Mouse (Mus musculus): ENCODE results near the gene Bckdha.

Bckdha gene

DNA sequence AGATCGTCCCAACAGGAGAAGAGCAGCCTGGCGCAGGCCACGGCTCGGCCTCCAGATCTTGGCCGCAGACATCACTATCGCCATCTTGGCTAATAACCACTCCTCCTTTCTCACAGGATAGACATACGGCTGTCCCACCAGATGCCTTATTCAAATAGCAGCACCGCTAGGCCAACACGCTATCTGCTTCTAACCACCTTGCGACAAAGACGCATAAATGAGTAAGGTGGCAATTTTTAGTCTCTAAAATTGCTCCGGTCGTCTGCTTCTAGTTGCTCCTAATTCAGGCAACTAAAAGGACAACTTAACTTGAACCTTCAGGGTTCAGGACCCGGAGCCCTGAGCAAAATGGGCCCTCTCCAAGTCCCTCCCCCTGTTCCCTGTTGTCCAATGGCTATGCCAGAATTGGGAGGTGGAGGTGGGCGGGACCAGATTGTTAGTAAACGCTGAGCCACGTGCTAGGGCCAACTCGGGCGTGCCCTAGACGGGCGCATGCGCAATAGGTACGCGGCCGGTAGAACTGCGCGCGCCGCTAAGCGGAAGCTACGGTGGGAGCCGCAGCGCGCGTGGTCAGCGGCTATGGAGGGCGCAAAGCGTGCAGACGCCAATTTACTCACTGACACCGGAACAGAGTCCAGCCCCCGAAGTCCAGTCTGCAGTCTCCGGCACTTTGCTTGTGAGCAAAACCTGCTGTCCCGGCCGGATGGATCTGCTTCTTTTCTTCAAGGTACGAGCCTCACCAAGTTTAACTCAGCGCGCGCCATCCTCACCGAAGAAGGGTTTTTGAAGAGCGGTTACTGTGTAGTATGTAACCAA, at the start of gene Bckdha, which contains the start of gene Exosc5:
Gene Bckdha, minus strand, starts transcription at position 325 of the 816 bp plus-strand sequence.
Gene Exosc5, plus strand, starts transcription at position 508 of the 816 bp plus-strand sequence.
- peak; percentile 97 for DNase-seq (ENCODE audit: low spot score)

DNA sequence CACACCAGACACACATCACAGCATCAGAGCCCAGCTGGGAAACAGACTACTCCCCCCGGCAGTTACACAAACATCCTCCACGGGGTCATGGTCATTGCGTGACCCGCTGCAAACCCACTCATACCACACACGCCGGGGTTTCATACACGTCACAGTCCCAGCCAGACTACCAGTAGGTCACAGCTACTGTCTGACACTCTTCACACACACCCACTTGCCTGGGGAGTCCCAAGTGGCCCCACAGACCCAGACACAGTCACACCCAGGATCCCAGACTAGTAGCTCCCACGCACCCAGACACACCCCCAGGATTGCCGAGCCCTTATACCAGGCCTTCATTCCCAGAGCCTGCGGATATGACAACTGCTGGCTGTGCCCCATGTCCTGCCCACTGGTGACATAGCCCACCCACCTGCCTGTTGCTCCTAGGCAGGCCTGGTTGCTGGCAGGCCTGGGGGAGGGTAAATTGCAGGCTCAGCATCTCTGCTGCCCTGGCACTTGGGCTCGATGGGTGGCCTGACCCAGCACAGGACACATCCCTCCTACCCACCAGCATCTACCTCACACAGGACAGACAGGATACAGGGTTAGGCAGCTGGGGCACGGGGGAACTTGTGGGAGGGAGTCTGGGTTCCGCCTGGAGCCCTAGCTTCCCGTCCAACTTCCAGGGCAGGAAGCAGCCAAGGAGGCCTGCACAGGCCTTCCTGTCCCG, 49.0 kb upstream of the Bckdha start:
- no peak for DNase-seq (ENCODE audit: low spot score)

DNA sequence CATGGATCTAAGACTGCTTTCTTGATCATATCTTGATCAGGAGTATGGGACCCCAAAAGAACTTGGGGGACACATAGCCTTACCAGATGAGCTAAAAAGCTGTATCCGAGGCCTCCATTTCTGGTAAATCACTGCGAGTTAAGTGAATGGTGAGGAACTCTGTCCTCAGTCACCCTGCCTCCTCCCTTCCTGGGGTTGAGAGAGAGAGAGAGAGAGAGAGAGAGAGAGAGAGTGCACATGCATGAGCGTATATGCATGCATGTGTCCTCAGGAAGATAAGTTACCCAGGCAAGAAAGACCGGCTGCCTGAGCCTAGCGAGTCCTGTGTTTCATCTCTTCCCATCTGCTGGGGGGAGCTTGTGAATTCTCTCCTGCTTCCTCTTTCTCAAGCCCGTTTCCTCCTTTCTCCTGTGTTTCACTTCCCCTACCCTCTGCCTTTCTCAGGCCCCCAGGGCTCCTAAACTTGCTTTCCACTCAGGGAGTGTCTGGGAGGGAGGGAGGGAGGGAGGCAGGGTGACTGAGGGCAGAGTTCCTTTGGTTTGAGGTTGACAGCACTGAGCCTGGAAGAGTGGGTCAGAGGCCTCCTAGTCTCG, 47.9 kb upstream of the Bckdha start:
- no peak for DNase-seq (ENCODE audit: low spot score)

DNA sequence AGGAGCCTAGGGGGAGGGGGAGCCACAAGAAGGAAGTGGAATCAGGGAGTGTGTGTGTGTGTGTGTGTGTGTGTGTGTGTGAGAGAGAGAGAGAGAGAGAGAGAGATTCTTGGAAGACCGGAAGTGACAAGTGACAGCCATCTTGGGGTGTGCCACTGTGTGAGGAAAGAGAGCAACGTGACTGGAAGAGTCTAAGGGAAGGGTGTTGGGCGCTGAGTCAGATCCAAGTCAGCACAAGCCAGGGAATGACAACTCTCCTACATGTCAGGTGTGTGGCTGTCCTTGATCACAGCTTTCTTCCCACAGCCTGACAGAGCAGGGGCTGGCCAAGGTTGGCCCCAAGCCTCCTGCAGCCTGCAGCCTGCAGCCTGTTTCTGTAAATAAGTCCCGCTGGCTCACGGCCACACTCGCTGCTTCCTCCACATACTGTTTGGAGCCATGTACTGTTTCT, 47.0 kb upstream of the Bckdha start:
- DNase-seq (ENCODE audit: low spot score) = no peak

DNA sequence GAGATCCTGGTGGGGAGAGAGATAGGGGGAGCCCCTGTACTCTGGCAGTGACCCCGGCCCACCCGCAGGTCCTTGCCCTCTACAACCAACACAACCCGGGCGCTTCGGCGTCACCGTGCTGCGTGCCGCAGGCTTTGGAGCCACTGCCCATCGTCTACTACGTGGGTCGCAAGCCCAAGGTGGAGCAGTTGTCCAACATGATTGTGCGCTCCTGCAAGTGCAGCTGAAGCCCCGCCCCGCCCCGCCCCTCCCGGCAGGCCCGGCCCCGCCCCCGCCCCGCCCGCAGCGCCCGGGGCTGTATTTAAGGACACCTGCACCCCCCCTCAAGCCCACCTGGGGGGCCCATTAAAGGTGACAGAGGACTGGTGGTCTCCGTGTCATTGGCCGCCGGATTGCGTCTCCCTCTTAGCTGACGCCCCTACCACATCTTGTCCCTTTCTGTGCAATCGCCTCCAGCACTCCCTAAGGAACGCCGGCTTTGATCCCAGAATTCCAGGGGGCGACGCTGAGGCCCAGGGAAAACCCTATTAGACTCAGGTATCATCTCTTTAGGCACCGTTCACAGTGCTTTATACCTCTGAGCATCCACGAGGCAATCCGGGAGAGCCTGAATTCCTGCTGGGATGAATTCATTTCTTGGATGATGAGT, 46.1 kb upstream of the Bckdha start:
- DNase-seq (ENCODE audit: low spot score) = no peak

DNA sequence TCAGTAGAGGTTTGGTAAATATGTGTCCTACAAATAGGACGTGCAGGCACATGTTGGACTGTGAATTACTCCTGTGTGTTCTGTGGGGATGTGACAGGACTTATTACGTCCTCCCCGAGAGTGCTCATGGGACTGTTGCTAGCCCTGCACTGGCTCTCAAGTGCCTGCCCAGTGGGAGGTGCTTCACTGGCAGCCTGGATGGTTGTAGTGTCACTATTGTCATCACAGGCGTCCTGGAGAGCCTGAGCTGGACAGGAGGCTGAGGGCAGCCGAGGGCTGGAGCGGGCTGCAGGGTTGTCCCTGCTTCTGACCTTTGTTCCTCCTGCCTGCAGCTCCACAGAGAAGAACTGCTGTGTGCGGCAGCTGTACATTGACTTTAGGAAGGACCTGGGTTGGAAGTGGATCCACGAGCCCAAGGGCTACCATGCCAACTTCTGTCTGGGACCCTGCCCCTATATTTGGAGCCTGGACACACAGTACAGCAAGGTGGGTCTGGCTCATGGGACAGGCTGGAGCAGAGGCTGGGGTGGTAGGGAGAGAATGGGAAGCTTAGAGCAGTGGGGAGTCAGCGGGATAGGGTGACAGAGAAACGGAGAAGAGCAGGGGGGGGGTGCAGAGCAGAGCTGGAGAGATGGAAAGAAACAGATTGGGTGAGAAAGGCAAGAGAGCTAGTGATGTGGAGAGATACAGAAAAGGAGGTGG, 45.2 kb upstream of the Bckdha start:
- no peak for DNase-seq (ENCODE audit: low spot score)

DNA sequence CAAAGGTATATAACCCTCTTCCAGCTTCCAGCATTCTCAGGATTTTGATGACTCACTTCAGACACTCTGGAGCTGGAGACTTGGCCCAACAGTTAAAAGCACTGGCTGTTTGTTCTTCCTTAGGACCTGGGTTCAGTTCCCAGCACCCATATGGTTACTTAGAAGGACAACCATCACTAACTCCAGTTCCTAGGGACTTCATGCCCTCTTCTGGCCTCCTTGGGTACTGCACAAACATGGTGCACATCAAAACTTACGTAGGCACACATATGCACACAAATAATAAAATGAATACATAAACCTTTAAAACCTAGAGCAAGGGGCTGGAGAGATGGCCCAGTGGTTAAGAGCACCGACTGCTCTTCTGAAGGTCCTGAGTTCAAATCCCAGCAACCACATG, 43.6 kb upstream of the Bckdha start:
- DNase-seq (ENCODE audit: low spot score) = no peak

DNA sequence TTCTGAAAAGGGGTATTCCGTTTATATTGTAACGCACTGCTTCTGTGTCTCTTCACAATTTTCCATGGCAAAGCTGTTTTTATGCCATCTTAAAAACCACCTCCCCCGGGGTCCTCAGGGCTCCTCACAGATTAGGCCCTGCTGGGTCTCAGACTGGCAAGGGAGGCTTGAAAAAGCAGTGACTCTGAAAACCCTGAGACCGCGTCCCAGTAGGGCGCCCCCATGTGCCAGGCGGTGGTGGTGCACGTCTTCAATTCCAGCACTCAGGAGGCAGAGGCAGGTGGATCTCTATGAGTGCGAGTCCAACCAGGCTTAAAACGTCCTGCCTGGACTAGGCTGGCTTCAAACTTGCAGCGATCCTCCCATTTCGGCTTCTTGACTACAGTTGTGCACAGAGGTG, 42.0 kb upstream of the Bckdha start:
- no peak for DNase-seq (ENCODE audit: low spot score)

DNA sequence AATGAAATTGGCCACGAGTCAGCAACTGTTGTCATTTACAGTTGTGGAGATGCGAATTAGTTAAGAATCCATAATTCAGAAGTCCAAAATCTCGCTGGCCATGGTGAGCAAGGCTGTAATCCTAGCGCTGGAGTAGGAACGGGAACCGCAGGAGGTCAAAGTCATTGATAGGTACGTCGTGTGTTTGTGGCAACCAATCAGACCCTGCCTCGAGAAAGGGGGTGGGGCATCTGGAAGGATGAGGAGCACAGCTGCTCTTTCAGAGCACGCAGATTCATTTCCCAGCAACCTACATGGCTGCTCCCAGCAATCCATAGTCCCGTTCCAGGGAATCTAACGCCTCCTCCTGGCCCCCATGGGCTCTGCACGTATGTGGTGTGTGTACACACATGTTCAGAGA, 41.1 kb upstream of the Bckdha start:
- DNase-seq (ENCODE audit: low spot score) = no peak

DNA sequence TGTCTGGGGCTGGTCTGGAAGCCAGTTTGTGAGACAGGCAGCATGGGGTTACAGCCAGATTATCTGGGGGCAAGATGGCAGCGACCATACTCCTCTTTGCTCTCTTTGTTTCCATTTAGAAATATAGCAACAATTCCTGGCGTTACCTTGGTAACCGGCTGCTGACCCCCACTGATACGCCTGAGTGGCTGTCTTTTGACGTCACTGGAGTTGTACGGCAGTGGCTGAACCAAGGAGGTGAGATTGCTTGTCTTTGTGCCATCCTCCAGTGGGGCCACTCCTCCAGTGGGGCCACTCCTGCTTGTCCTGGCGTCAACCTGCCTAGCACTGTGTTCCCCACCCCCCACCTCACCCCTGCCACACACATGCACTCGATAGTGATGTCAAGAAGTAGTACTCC, 35.3 kb upstream of the Bckdha start:
- no peak for DNase-seq (ENCODE audit: low spot score)

DNA sequence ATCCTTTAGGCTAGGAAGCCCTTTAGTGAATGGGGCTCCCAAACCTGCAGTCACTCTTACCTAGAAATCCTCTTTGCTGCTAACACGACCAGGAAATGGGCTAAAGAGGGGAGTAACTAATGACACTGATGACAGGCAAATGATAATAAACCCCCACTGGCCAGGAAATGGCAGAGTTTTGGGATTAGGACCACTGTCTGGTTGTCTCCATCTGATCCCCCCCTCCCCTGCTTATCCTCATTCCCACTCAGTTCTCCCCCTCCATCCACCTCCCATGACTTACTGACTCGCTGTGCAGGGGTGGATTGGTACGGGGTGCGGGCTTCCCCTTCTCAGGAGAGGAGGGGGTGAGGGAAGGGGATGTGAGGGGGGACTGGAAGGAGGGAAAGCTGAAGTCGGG, 31.3 kb upstream of the Bckdha start:
- no peak for DNase-seq (ENCODE audit: low spot score)

DNA sequence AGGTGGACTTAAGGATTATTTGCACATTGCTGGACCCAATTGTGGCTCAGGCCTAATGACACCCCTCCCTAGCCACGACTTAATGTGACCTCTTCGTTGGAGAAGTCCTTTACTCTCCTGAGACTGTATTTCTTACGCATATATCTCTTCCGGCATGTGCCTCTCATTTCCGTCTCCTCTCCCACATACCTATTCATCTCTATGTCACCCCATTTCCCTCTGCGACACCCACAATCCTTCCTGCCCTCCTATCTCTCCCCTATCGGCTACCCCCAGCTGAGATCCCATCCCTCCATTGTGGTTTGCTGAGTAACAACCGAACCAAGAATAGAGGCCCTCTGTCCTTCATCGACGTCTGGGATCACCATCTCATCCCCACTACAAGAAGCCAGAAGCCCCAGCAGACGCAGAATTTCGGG, 30.8 kb upstream of the Bckdha start:
- no peak for DNase-seq (ENCODE audit: low spot score)

DNA sequence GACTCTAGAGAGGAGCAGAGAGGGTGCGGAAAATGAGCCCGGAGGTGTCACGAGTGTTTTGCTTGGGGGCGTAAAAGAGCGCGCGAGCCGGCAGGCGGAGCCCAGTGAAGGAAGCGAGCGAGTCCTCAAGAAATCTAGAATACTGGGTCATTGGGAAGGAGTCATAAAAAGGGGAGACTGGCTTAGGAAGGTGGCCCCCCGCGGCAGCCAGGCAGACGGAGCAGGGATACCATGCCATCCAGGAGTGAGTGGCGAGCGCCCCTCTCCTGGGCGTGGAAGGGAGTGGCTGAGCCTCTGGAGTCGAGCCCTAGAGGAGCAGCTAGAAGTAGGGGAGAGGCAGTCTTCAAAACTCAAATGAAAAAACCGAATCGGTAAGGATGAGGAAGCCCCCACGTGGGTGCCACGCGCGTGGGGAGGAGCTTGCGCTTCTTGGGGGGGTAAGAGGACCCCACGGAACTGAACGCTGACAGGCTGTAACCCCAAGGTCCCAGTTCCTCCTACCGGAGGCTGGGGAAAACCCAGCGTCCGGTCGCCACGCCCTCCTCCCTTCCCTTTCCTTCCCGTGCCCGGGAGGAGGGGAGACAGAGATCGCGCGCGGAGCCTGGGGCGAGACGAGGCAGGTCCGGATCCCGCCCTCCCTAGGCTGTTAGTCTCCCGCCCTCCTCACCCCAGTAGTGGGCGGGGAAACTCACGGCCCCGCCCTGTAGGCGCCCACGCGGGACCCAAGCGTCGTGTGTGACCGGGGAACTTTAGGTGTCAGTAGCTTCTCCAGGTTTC, 30.2 kb upstream of the Bckdha start:
- DNase-seq (ENCODE audit: low spot score) = peak; percentile 64

DNA sequence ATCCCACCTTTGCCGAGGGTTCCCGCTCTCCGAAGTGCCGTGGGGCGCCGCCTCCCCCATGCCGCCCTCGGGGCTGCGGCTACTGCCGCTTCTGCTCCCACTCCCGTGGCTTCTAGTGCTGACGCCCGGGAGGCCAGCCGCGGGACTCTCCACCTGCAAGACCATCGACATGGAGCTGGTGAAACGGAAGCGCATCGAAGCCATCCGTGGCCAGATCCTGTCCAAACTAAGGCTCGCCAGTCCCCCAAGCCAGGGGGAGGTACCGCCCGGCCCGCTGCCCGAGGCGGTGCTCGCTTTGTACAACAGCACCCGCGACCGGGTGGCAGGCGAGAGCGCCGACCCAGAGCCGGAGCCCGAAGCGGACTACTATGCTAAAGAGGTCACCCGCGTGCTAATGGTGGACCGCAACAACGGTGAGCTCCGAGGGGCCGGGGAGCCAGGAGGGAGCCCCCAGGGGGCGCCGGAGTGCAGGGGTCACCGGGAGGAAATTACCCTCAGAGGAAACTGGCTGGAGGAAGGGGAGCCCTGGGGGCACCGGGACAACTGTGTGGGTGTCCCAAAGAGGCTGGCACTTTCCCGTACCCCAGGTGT, 29.1 kb upstream of the Bckdha start:
- DNase-seq (ENCODE audit: low spot score) = peak; percentile 66

DNA sequence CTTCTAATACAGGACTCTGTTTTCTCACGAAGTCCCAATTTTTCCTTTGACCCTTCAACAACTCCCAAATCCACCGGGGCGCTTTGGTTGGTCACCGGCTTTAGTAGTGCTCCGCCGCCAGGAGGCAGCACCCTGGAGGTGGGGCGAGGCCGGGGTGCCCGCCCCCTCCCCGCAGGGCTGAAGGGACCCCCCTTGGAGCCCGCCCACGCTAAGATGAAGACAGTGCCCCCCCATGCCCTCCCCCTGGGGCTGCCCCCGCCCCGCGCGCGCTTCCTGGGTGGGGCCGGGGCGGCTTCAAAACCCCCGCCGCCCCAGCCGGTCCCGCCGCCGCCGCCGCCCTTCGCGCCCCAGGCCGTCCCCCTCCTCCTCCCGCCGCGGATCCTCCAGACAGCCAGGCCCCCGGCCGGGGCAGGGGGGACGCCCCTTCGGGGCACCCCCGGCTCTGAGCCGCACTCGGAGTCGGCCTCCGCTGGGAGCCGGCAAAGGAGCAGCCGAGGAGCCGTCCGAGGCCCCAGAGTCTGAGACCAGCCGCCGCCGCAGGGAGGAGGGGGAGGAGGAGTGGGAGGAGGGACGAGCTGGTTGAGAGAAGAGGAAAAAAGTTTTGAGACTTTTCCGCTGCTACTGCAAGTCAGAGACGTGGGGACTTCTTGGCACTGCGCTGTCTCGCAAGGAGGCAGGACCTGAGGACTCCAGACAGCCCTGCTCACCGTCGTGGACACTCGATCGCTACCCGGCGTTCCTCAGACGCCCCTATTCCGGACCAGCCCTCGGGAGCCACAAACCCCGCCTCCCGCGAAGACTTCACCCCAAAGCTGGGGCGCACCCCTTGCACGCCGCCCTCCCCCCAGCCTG, 28.1 kb upstream of the Bckdha start, which contains the start of gene Tgfb1:
Gene Tgfb1, plus strand, starts transcription at position 323 of the 852 bp plus-strand sequence.
- peak; percentile 78 for DNase-seq (ENCODE audit: low spot score)

DNA sequence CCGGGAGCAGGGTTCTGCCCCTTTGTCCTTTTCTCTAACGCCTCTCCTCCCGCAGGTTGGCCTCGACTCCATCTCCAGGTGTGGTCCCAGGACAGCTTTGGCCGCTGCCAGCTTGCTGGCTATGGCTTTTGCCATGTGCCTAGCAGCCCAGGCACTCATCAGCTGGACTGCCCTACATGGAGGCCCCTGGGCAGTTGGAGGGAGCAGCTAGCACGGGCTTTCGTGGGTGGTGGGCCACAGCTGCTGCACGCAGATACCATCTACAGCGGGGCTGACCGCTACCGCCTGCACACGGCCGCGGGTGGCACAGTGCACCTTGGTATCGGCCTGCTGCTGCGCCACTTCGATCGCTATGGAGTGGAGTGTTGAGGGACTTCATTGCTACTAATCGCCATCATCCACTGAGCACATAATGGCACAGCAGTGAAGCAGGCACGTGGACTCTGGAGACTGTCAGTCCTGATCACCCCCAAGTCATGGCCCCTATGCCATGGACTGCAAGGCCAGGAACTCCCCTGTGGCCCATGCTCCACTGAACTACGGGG, 27.2 kb upstream of the Bckdha start:
- DNase-seq (ENCODE audit: low spot score) = no peak

DNA sequence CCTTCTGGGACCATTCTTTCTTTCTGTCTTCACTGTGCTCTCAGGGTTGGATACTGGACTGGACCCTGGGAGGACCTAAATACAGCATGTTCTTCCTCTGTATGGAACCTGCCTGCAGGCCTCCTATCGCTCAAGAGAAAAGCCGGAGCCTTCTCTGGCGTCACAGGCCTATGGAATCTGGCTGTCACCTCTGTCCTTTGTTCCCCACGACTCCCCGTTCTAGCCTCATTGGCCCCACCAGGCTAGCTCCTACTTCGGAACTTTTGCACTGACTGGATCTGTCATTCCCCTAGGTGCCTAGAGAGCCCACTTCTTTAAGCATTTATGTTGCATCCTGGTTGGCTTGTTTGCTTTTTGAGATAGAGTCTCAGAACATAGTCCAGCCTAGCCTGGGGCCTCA, 25.9 kb upstream of the Bckdha start:
- no peak for DNase-seq (ENCODE audit: low spot score)

DNA sequence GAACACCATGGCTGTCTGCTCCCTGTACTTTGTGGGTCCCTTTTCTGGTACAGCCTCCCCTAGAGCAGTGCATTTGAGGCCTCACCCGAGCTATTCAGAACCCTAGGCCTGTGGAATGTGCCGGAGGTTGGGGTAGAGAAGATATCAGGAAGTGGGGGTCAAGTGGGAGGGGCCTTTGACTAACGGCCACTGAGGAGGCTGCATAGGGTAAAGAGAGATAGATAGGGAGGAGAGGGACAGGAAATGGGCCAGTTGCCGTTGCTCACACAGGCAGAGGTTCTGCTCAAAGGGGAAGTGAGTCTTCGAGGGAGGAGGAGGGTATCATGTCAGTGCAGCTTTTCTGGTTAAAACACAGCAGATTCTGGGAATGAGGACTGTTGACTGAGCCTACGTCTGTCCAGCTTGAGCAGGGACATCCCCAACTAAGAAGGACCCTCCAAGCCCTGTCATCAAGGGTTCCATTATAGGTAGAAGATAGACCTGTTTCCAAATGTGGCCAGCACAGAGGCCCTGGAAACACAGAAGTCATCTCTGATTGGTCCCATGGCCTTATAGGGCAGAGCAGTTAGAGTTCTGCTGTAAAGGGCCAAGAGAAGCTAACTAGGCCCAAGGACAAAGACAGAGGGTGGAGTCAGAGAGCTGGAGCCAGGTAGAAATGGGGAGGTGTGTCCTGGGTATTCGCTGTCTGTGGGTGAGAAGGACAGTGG, 24.8 kb upstream of the Bckdha start:
- no peak for DNase-seq (ENCODE audit: low spot score)

Measured in ovary, postnatal 36 days (tissue).